Mouse (Mus musculus) bone marrow, adult 2 months (tissue): ENCODE results near the gene Ccdc183.

Experiments used
- CTCF ChIP-seq: fragments of 200-500 bp; IDR thresholded peaks from 2 replicates; pipeline ENCODE4 v1.5.1; 2011; ENCODE audit warnings: low read length, control low read depth; ENCODE audit not compliant: control insufficient read depth, insufficient read depth
- POLR2A ChIP-seq: fragments of 200-500 bp; IDR thresholded peaks from 2 replicates; pipeline ENCODE4 v1.6.1; 2011; ENCODE audit warnings: low read depth, mild to moderate bottlenecking, control low read depth, low read length, borderline replicate concordance; ENCODE audit not compliant: control insufficient read depth

GRCm38 (mm10) chr2:25666516-25666915, 49.0 kb upstream of the Ccdc183 start:
- TF ChIP-seq CTCF, result no peak
- no peak for TF ChIP-seq POLR2A
